Mouse (Mus musculus): ENCODE data around the gene Cmss1.

Cmss1 gene

GRCm38 (mm10) chr16:57295216-57295934 lies 311.3 kb downstream of the Cmss1 start:
- no peak for DNase-seq (ENCODE audit: low read depth, low spot score)

GRCm38 (mm10) chr16:57292765-57293164 lies 313.9 kb downstream of the Cmss1 start, which contains the start of gene Tmem30c:
TSS of gene Tmem30c (minus strand) at chr16:57292865.
- DNase-seq (ENCODE audit: low read depth, low spot score) = no peak

- DNase-seq (ENCODE audit: low read depth, low spot score) = no peak
Measured at GRCm38 (mm10) chr16:57292296-57292695, 314.4 kb downstream of the Cmss1 start.

GRCm38 (mm10) chr16:57291696-57292095 lies 315.0 kb downstream of the Cmss1 start:
- DNase-seq (ENCODE audit: low read depth, low spot score) = no peak

GRCm38 (mm10) chr16:57281417-57281816 lies 325.2 kb downstream of the Cmss1 start:
- no peak for DNase-seq (ENCODE audit: low read depth, low spot score)

- peak; percentile 95 for DNase-seq (ENCODE audit: low read depth, low spot score)
Measured at GRCm38 (mm10) chr16:57280221-57281217, 326.1 kb downstream of the Cmss1 start.

- peak; percentile 31 for DNase-seq (ENCODE audit: low read depth, low spot score)
Measured at GRCm38 (mm10) chr16:57278976-57279626, 327.6 kb downstream of the Cmss1 start.

GRCm38 (mm10) chr16:57269751-57270150 lies 336.9 kb downstream of the Cmss1 start:
- DNase-seq (ENCODE audit: low read depth, low spot score) = peak; percentile 73

- DNase-seq (ENCODE audit: low read depth, low spot score) = no peak
Measured at GRCm38 (mm10) chr16:57268058-57268841, 338.4 kb downstream of the Cmss1 start.

GRCm38 (mm10) chr16:57267068-57267467 lies 339.6 kb downstream of the Cmss1 start:
- no peak for DNase-seq (ENCODE audit: low read depth, low spot score)

GRCm38 (mm10) chr16:57260152-57260551 lies 346.5 kb downstream of the Cmss1 start:
- peak; percentile 45 for DNase-seq (ENCODE audit: low read depth, low spot score)

- no peak for DNase-seq (ENCODE audit: low read depth, low spot score)
Measured at GRCm38 (mm10) chr16:57259356-57260083, 347.1 kb downstream of the Cmss1 start.

All from R1 (cell line).